Mouse (Mus musculus) midbrain, embryonic 12.5 days (tissue): ENCODE results near the gene Pigz. TPM values are rescaled to one million over a fixed set of nuclear protein-coding genes. Genes with fewer than 3 reads are reported as not detected.

Experiments
- ATAC-seq: fragments of 200-750 bp; cut with Nextera tagmentation; 2 replicates; pipeline ENCODE4 v1.8.0; 2017; ENCODE audit warnings: low read depth, moderate TSS enrichment, moderate library complexity; ENCODE audit not compliant: low FRiP score
- H3K27ac ChIP-seq: fragments of 300-500 bp; sonication (generic); replicated peaks from 2 replicates; pipeline ENCODE4 v1.5.1; 2016; ENCODE audit warnings: mild to moderate bottlenecking
- H3K27me3 ChIP-seq: fragments of 300-500 bp; sonication (generic); 2 replicates; pipeline ENCODE4 v1.6.1; 2016; ENCODE audit warnings: mild to moderate bottlenecking
- H3K36me3 ChIP-seq: fragments of 300-500 bp; sonication (generic); 2 replicates; pipeline ENCODE4 v1.6.1; 2016
- H3K4me1 ChIP-seq: fragments of 300-500 bp; sonication (generic); 2 replicates; pipeline ENCODE4 v1.6.1; 2016
- H3K4me2 ChIP-seq: fragments of 300-500 bp; sonication (generic); replicated peaks from 2 replicates; pipeline ENCODE4 v1.6.1; 2016; ENCODE audit warnings: mild to moderate bottlenecking, moderate library complexity
- H3K4me3 ChIP-seq: fragments of 300-500 bp; sonication (generic); 2 replicates; pipeline ENCODE4 v1.5.1; 2016; ENCODE audit warnings: mild to moderate bottlenecking
- H3K9ac ChIP-seq: fragments of 300-500 bp; sonication (generic); replicated peaks from 2 replicates; pipeline ENCODE4 v1.6.1; 2016; ENCODE audit warnings: mild to moderate bottlenecking, moderate library complexity
- H3K9me3 ChIP-seq: fragments of 300-500 bp; sonication (generic); 2 replicates; pipeline ENCODE4 v1.6.1; 2016; ENCODE audit warnings: mild to moderate bottlenecking
- WGBS: fragments of 180-500 bp; shearing (Covaris S2); methylation state at CpG from one replicate; pipeline ENCODE4 v1.1.7; 2016; 5-methylcytosine and 5-hydroxymethylcytosine counted together
- polyA plus RNA-seq: library from polyadenylated mRNA; unstranded; fragments of >200 nt; fragmentation: Nextera tagmentation; extraction: Ambion mirVana; gene quantifications from 2 replicates; pipeline ENCODE4 v1.2.1, GENCODE M21; 2016

The Pigz gene
- polyA plus RNA-seq, result 1.4 and 2.5 TPM in 2 replicates

- ATAC-seq, result no peak
Observed at GRCm38 (mm10) chr16:31933751-31934549, at the start of gene Pigz. Pigz (plus strand) TSS chr16:31933851.

GRCm38 (mm10) chr16:31883902-31884301 lies 49.7 kb upstream of the Pigz start:
- H3K36me3 ChIP-seq, result no peaks in the 10 kb centered on the region
- H3K9me3 ChIP-seq, result no peaks in the 10 kb centered on the region
- no peak overlapping the region for H3K27ac ChIP-seq
- ATAC-seq, result peak; percentile 49; the same call in 1 of the 2 replicates
- WGBS, result 27% methylated on average over 6 of the region's 6 CpGs
- H3K9ac ChIP-seq, result no peak overlapping the region; the same call in 1 of the 2 replicates
- H3K27me3 ChIP-seq, result peaks cover 19% of the 10 kb centered on the region
- no peak overlapping the region for H3K4me3 ChIP-seq
- 0 out of 2 replicates have a peak overlapping the region, but pooled peaks have one; percentile 6 for H3K4me2 ChIP-seq
- peaks cover 9% of the 10 kb centered on the region for H3K4me1 ChIP-seq

More at GRCm38 (mm10) chr16:31933751-31934549, at the start of gene Pigz:
- Histone ChIP-seq H3K27ac (peak within 1 kb of the TSS; percentile 88), H3K36me3 (no peaks in the 10 kb centered on the region), H3K9me3 (no peaks in the 10 kb centered on the region), H3K4me3 (peak within 1 kb of the TSS; percentile 42), H3K4me1 (peaks cover 32% of the 10 kb centered on the region), H3K9ac (peak within 1 kb of the TSS; percentile 54), H3K4me2 (peak within 1 kb of the TSS; percentile 66), H3K27me3 (peaks cover 54% of the 10 kb centered on the region)
- 4% methylated on average over 42 of the region's 42 CpGs for WGBS

- Histone ChIP-seq H3K4me2 (no peak overlapping the region), H3K36me3 (no peaks in the 10 kb centered on the region), H3K27me3 (peaks cover 5% of the 10 kb centered on the region; the same call in 1 of the 2 replicates), H3K9ac (no peak overlapping the region), H3K27ac (no peak overlapping the region), H3K9me3 (no peaks in the 10 kb centered on the region), H3K4me1 (no peaks in the 10 kb centered on the region), H3K4me3 (no peak overlapping the region)
- 66% methylated on average over 7 of the region's 7 CpGs for WGBS
- no peak for ATAC-seq
Observed at GRCm38 (mm10) chr16:31890907-31891306, 42.7 kb upstream of the Pigz start.

- Histone ChIP-seq H3K9ac (no peak overlapping the region), H3K4me1 (peaks cover 12% of the 10 kb centered on the region), H3K36me3 (no peaks in the 10 kb centered on the region), H3K9me3 (no peaks in the 10 kb centered on the region), H3K4me2 (no peak overlapping the region), H3K27ac (no peak overlapping the region), H3K4me3 (no peak overlapping the region), H3K27me3 (peaks cover 7% of the 10 kb centered on the region)
- ATAC-seq, result no peak
- WGBS, result 69% methylated on average over 5 of the region's 5 CpGs
Observed at GRCm38 (mm10) chr16:31893396-31894141, 40.1 kb upstream of the Pigz start.

- 9% methylated on average over 29 of the region's 29 CpGs for WGBS
- Histone ChIP-seq H3K9ac (peak overlapping the region; percentile 46), H3K4me3 (peak overlapping the region; percentile 28), H3K9me3 (peaks cover 3% of the 10 kb centered on the region; the same call in 1 of the 2 replicates), H3K36me3 (no peaks in the 10 kb centered on the region), H3K27me3 (peaks cover 4% of the 10 kb centered on the region), H3K4me1 (peaks cover 14% of the 10 kb centered on the region), H3K4me2 (peak overlapping the region; percentile 55), H3K27ac (no peak overlapping the region)
- ATAC-seq, result peak; percentile 58
Observed at GRCm38 (mm10) chr16:31896971-31897774, 36.5 kb upstream of the Pigz start.

GRCm38 (mm10) chr16:31898546-31899326 lies 34.9 kb upstream of the Pigz start:
- no peak overlapping the region for H3K27ac ChIP-seq
- peaks cover 3% of the 10 kb centered on the region; the same call in 1 of the 2 replicates for H3K9me3 ChIP-seq
- H3K36me3 ChIP-seq, result no peaks in the 10 kb centered on the region
- H3K4me2 ChIP-seq, result no peak overlapping the region
- peaks cover 4% of the 10 kb centered on the region; the same call in 1 of the 2 replicates for H3K27me3 ChIP-seq
- 0 out of 2 replicates have a peak, but pooled peaks have one; percentile 30 for ATAC-seq
- WGBS, result 84% methylated on average over 18 of the region's 18 CpGs
- H3K4me1 ChIP-seq, result peaks cover 14% of the 10 kb centered on the region
- H3K4me3 ChIP-seq, result no peak overlapping the region
- H3K9ac ChIP-seq, result no peak overlapping the region

- peaks cover 22% of the 10 kb centered on the region for H3K4me1 ChIP-seq
- no peaks in the 10 kb centered on the region for H3K36me3 ChIP-seq
- H3K9ac ChIP-seq, result no peak overlapping the region
- 88% methylated on average over 1 of the region's 1 CpGs for WGBS
- H3K4me3 ChIP-seq, result no peak overlapping the region
- peaks cover 13% of the 10 kb centered on the region; the same call in 1 of the 2 replicates for H3K27me3 ChIP-seq
- no peak overlapping the region for H3K27ac ChIP-seq
- H3K4me2 ChIP-seq, result no peak overlapping the region
- peaks cover 3% of the 10 kb centered on the region; the same call in 1 of the 2 replicates for H3K9me3 ChIP-seq
- no peak for ATAC-seq
Observed at GRCm38 (mm10) chr16:31901886-31902285, 31.8 kb upstream of the Pigz start.

- 89% methylated on average over 8 of the region's 8 CpGs for WGBS
- Histone ChIP-seq H3K9me3 (peaks cover 3% of the 10 kb centered on the region; the same call in 1 of the 2 replicates), H3K4me1 (peaks cover 13% of the 10 kb centered on the region), H3K9ac (no peak overlapping the region), H3K4me2 (no peak overlapping the region), H3K27me3 (peaks cover 9% of the 10 kb centered on the region; the same call in 1 of the 2 replicates), H3K27ac (no peak overlapping the region), H3K4me3 (no peak overlapping the region), H3K36me3 (no peaks in the 10 kb centered on the region)
- no peak for ATAC-seq
Observed at GRCm38 (mm10) chr16:31903239-31903638, 30.4 kb upstream of the Pigz start.

GRCm38 (mm10) chr16:31905331-31905730 lies 28.3 kb upstream of the Pigz start:
- Histone ChIP-seq H3K4me1 (peaks cover 10% of the 10 kb centered on the region), H3K4me2 (no peak overlapping the region), H3K36me3 (no peaks in the 10 kb centered on the region), H3K9me3 (no peaks in the 10 kb centered on the region), H3K9ac (no peak overlapping the region), H3K4me3 (no peak overlapping the region), H3K27me3 (peaks cover 9% of the 10 kb centered on the region; the same call in 1 of the 2 replicates), H3K27ac (no peak overlapping the region)
- 78% methylated on average over 4 of the region's 4 CpGs for WGBS
- ATAC-seq, result no peak

GRCm38 (mm10) chr16:31905891-31906825 lies 27.5 kb upstream of the Pigz start:
- no peak for ATAC-seq
- Histone ChIP-seq H3K4me2 (peak overlapping the region; percentile 36), H3K27me3 (peaks cover 9% of the 10 kb centered on the region; the same call in 1 of the 2 replicates), H3K4me3 (0 out of 2 replicates have a peak overlapping the region, but pooled peaks have one; percentile 12), H3K9me3 (no peaks in the 10 kb centered on the region), H3K4me1 (peaks cover 10% of the 10 kb centered on the region), H3K27ac (no peak overlapping the region), H3K36me3 (no peaks in the 10 kb centered on the region), H3K9ac (0 out of 2 replicates have a peak overlapping the region, but pooled peaks have one; percentile 31)
- 34% methylated on average over 20 of the region's 20 CpGs for WGBS
